Mouse (Mus musculus) embryo, embryonic 9.5 days (tissue): ENCODE results near the gene Ece1.
"Not testable (repeated sequence)": the region's sequence is repeated elsewhere in the genome, so short reads cannot be mapped to it uniquely, and the experiment has no call there.

Experiments used
- DNase-seq: peaks from one replicate; pipeline ENCODE4 v3.0.0-alpha.2; 2017; ENCODE audit errors: extremely low spot score

Gene Ece1

GRCm38 (mm10) chr4:137941871-137942781 is 80.1 kb downstream of the Ece1 start:
- DNase-seq: no peak

- no peak for DNase-seq
Observed at GRCm38 (mm10) chr4:137942782-137943486, 80.9 kb downstream of the Ece1 start.

GRCm38 (mm10) chr4:137943540-137943939 is 81.5 kb downstream of the Ece1 start:
- no peak for DNase-seq

GRCm38 (mm10) chr4:137945376-137945775 is 83.3 kb downstream of the Ece1 start:
- no peak for DNase-seq

- no peak for DNase-seq
Observed at GRCm38 (mm10) chr4:137946419-137946818, 84.4 kb downstream of the Ece1 start.

- DNase-seq: peak; percentile 70
Observed at GRCm38 (mm10) chr4:137952840-137953239, 90.8 kb downstream of the Ece1 start.

GRCm38 (mm10) chr4:137954184-137954583 is 92.1 kb downstream of the Ece1 start:
- DNase-seq: no peak

- no peak for DNase-seq
Observed at GRCm38 (mm10) chr4:137954926-137955396, 92.9 kb downstream of the Ece1 start.

GRCm38 (mm10) chr4:137956260-137956659 is 94.2 kb downstream of the Ece1 start:
- DNase-seq: no peak

GRCm38 (mm10) chr4:137959889-137960665 is 98.0 kb downstream of the Ece1 start:
- no peak for DNase-seq

- no peak for DNase-seq
Observed at GRCm38 (mm10) chr4:137960757-137961156, 98.7 kb downstream of the Ece1 start.

- no peak for DNase-seq
Observed at GRCm38 (mm10) chr4:137962643-137963350, 100.8 kb downstream of the Ece1 start.

GRCm38 (mm10) chr4:137963431-137963830 is 101.4 kb downstream of the Ece1 start:
- DNase-seq: no peak

- DNase-seq: peak; percentile 64
Observed at GRCm38 (mm10) chr4:137963881-137964584, 102.0 kb downstream of the Ece1 start.

GRCm38 (mm10) chr4:137964585-137964930 is 102.5 kb downstream of the Ece1 start:
- no peak for DNase-seq

GRCm38 (mm10) chr4:137968203-137968602 is 106.2 kb downstream of the Ece1 start:
- DNase-seq: peak; percentile 78

- DNase-seq: not testable (repeated sequence)
Observed at GRCm38 (mm10) chr4:137970623-137971199, 108.7 kb downstream of the Ece1 start.

GRCm38 (mm10) chr4:137974856-137975432 is 112.9 kb downstream of the Ece1 start:
- DNase-seq: not testable (repeated sequence)

GRCm38 (mm10) chr4:137979066-137979644 is 117.1 kb downstream of the Ece1 start:
- DNase-seq: not testable (repeated sequence)

GRCm38 (mm10) chr4:137982869-137983268 is 120.8 kb downstream of the Ece1 start:
- no peak for DNase-seq
